Mouse (Mus musculus): ENCODE measurements around the gene Banf1. TPM values are rescaled to one million over a fixed set of nuclear protein-coding genes. Genes with fewer than 3 reads are reported as not detected.

Banf1 gene
- polyA plus RNA-seq, 1 experiment from 2014 or later: 344 TPM

GRCm38 (mm10) chr19:5345297-5346131 is 21.5 kb downstream of the Banf1 start:
- Histone ChIP-seq H3K4me2 (replicated peaks) (no peak overlapping the region), H3K36me3 (no peaks in the 10 kb centered on the region), H3K9ac (no peak overlapping the region), H3K9me3 (no peaks in the 10 kb centered on the region), H3K27me3 (replicated peaks) (no peaks in the 10 kb centered on the region), H3K4me3 (no peak overlapping the region), H3K4me1 (peaks cover 6% of the 10 kb centered on the region), H3K27ac (no peak overlapping the region)
- 77% methylated on average over 6 of the region's 6 CpGs for WGBS
- no peak for ATAC-seq (ENCODE audit: low FRiP score, low read depth)

- Histone ChIP-seq H3K4me3 (no peak overlapping the region), H3K27me3 (replicated peaks) (no peaks in the 10 kb centered on the region), H3K4me2 (replicated peaks) (no peak overlapping the region), H3K9me3 (no peaks in the 10 kb centered on the region), H3K36me3 (no peaks in the 10 kb centered on the region), H3K9ac (no peak overlapping the region), H3K4me1 (no peaks in the 10 kb centered on the region), H3K27ac (no peak overlapping the region)
- no peak for ATAC-seq (ENCODE audit: low FRiP score, low read depth)
- WGBS: 94% methylated on average over 7 of the region's 7 CpGs
Measured at GRCm38 (mm10) chr19:5341360-5341759, 25.6 kb downstream of the Banf1 start.

GRCm38 (mm10) chr19:5337975-5338374 is 29.0 kb downstream of the Banf1 start:
- Histone ChIP-seq H3K4me1 (no peaks in the 10 kb centered on the region), H3K9me3 (no peaks in the 10 kb centered on the region), H3K27me3 (replicated peaks) (no peaks in the 10 kb centered on the region), H3K36me3 (no peaks in the 10 kb centered on the region), H3K27ac (no peak overlapping the region), H3K9ac (no peak overlapping the region), H3K4me2 (replicated peaks) (no peak overlapping the region), H3K4me3 (no peak overlapping the region)
- no peak for ATAC-seq (ENCODE audit: low FRiP score, low read depth)
- 21% methylated on average over 5 of the region's 5 CpGs for WGBS

GRCm38 (mm10) chr19:5335441-5335840 is 31.5 kb downstream of the Banf1 start, which contains the start of gene Catsper1:
Gene Catsper1 (plus strand): TSS chr19:5335741.
- no peaks in the 10 kb centered on the region for H3K4me1 ChIP-seq
- H3K4me3 ChIP-seq: no peak within 1 kb of the TSS
- no peaks in the 10 kb centered on the region for H3K27me3 ChIP-seq (replicated peaks)
- ATAC-seq (ENCODE audit: low FRiP score, low read depth): no peak
- H3K9me3 ChIP-seq: no peaks in the 10 kb centered on the region
- H3K36me3 ChIP-seq: no peaks in the 10 kb centered on the region
- no peak within 1 kb of the TSS for H3K27ac ChIP-seq
- no peak within 1 kb of the TSS for H3K4me2 ChIP-seq (replicated peaks)
- H3K9ac ChIP-seq: no peak within 1 kb of the TSS
- WGBS: 86% methylated on average over 6 of the region's 6 CpGs

- no peak overlapping the region for H3K4me2 ChIP-seq (replicated peaks)
- H3K27me3 ChIP-seq (replicated peaks): no peaks in the 10 kb centered on the region
- ATAC-seq (ENCODE audit: low FRiP score, low read depth): no peak
- no peak overlapping the region for H3K9ac ChIP-seq
- no peak overlapping the region for H3K4me3 ChIP-seq
- H3K9me3 ChIP-seq: no peaks in the 10 kb centered on the region
- H3K4me1 ChIP-seq: no peaks in the 10 kb centered on the region
- WGBS: 81% methylated on average over 5 of the region's 5 CpGs
- H3K36me3 ChIP-seq: no peaks in the 10 kb centered on the region
- H3K27ac ChIP-seq: no peak overlapping the region
Measured at GRCm38 (mm10) chr19:5334741-5335140, 32.2 kb downstream of the Banf1 start.

- H3K36me3 ChIP-seq: no peaks in the 10 kb centered on the region
Measured at GRCm38 (mm10) chr19:5327970-5328369, 39.0 kb downstream of the Banf1 start.

GRCm38 (mm10) chr19:5323801-5324200 is 43.2 kb downstream of the Banf1 start:
- no peak overlapping the region for H3K4me2 ChIP-seq (replicated peaks)
- no peak overlapping the region for H3K27ac ChIP-seq
- H3K4me3 ChIP-seq: no peak overlapping the region
- H3K27me3 ChIP-seq (replicated peaks): no peaks in the 10 kb centered on the region
- H3K9ac ChIP-seq: no peak overlapping the region
- ATAC-seq (ENCODE audit: low FRiP score, low read depth): no peak
- 65% methylated on average over 17 of the region's 17 CpGs for WGBS
- no peaks in the 10 kb centered on the region for H3K36me3 ChIP-seq
- H3K9me3 ChIP-seq: no peaks in the 10 kb centered on the region
- no peaks in the 10 kb centered on the region for H3K4me1 ChIP-seq

More at GRCm38 (mm10) chr19:5327970-5328369, 39.0 kb downstream of the Banf1 start:
- no peaks in the 10 kb centered on the region for H3K4me1 ChIP-seq
- no peaks in the 10 kb centered on the region for H3K9me3 ChIP-seq
- no peak overlapping the region for H3K4me2 ChIP-seq (replicated peaks)
- no peak for ATAC-seq (ENCODE audit: low FRiP score, low read depth)
- no peak overlapping the region for H3K4me3 ChIP-seq
- H3K9ac ChIP-seq: no peak overlapping the region
- no peaks in the 10 kb centered on the region for H3K27me3 ChIP-seq (replicated peaks)
- no peak overlapping the region for H3K27ac ChIP-seq
- 80% methylated on average over 19 of the region's 19 CpGs for WGBS

Other genes with a start within 250 kb of the Banf1 start
- 62.6 and 63.1 TPM in 2 replicates for gene Klc2, start 248.6 kb downstream of the Banf1 start, polyA plus RNA-seq (2016; fragmentation: Nextera tagmentation; extraction: Ambion mirVana)
- gene Pacs1, start 94.0 kb downstream of the Banf1 start, polyA plus RNA-seq (2016; fragmentation: Nextera tagmentation; extraction: Ambion mirVana): 28.9 and 35.0 TPM in 2 replicates
- gene Sf3b2, start 71.7 kb downstream of the Banf1 start, polyA plus RNA-seq (2016; fragmentation: Nextera tagmentation; extraction: Ambion mirVana): 351 and 381 TPM in 2 replicates
- 18.6 and 19.4 TPM in 2 replicates for gene Gal3st3, start 68.8 kb downstream of the Banf1 start, polyA plus RNA-seq (2016; fragmentation: Nextera tagmentation; extraction: Ambion mirVana)
- not detected in 2 replicates for gene Catsper1, start 31.4 kb downstream of the Banf1 start, polyA plus RNA-seq (2016; fragmentation: Nextera tagmentation; extraction: Ambion mirVana)
- gene Cst6, start 17.6 kb downstream of the Banf1 start, polyA plus RNA-seq (2016; fragmentation: Nextera tagmentation; extraction: Ambion mirVana): 3.9 and 4.1 TPM in 2 replicates
- 69.7 and 70.9 TPM in 2 replicates for gene Eif1ad, start 427 bp downstream of the Banf1 start, polyA plus RNA-seq (2016; fragmentation: Nextera tagmentation; extraction: Ambion mirVana)
- 110 and 112 TPM in 2 replicates for gene Sart1, start 21.5 kb upstream of the Banf1 start, polyA plus RNA-seq (2016; fragmentation: Nextera tagmentation; extraction: Ambion mirVana)
- 0.24 and 0.25 TPM in 2 replicates for gene Tsga10ip, start 35.4 kb upstream of the Banf1 start, polyA plus RNA-seq (2016; fragmentation: Nextera tagmentation; extraction: Ambion mirVana)
- 270 and 298 TPM in 2 replicates for gene Drap1, start 57.8 kb upstream of the Banf1 start, polyA plus RNA-seq (2016; fragmentation: Nextera tagmentation; extraction: Ambion mirVana)
- gene AI837181, start 58.0 kb upstream of the Banf1 start, polyA plus RNA-seq (2016; fragmentation: Nextera tagmentation; extraction: Ambion mirVana): 61.2 and 65.4 TPM in 2 replicates
- gene Fosl1, start 80.4 kb upstream of the Banf1 start, polyA plus RNA-seq (2016; fragmentation: Nextera tagmentation; extraction: Ambion mirVana): not detected in 2 replicates
- gene Ccdc85b, start 90.7 kb upstream of the Banf1 start, polyA plus RNA-seq (2016; fragmentation: Nextera tagmentation; extraction: Ambion mirVana): 12.9 and 13.0 TPM in 2 replicates
- 142 and 145 TPM in 2 replicates for gene Fibp, start 93.4 kb upstream of the Banf1 start, polyA plus RNA-seq (2016; fragmentation: Nextera tagmentation; extraction: Ambion mirVana)
- 3.3 and 4.2 TPM in 2 replicates for gene Ctsw, start 101.3 kb upstream of the Banf1 start, polyA plus RNA-seq (2016; fragmentation: Nextera tagmentation; extraction: Ambion mirVana)
- gene Efemp2, start 106.8 kb upstream of the Banf1 start, polyA plus RNA-seq (2016; fragmentation: Nextera tagmentation; extraction: Ambion mirVana): 58.3 and 60.3 TPM in 2 replicates
- 44.6 and 47.9 TPM in 2 replicates for gene Mus81, start 121.2 kb upstream of the Banf1 start, polyA plus RNA-seq (2016; fragmentation: Nextera tagmentation; extraction: Ambion mirVana)
- 3,361 and 3,377 TPM in 2 replicates for gene Cfl1, start 123.3 kb upstream of the Banf1 start, polyA plus RNA-seq (2016; fragmentation: Nextera tagmentation; extraction: Ambion mirVana)
- gene 1700020D05Rik, start 136.6 kb upstream of the Banf1 start, polyA plus RNA-seq (2016; fragmentation: Nextera tagmentation; extraction: Ambion mirVana): 0.32 and 0.46 TPM in 2 replicates
- gene Snx32, start 143.4 kb upstream of the Banf1 start, polyA plus RNA-seq (2016; fragmentation: Nextera tagmentation; extraction: Ambion mirVana): 43.1 and 47.1 TPM in 2 replicates
- gene Ovol1, start 193.5 kb upstream of the Banf1 start, polyA plus RNA-seq (2016; fragmentation: Nextera tagmentation; extraction: Ambion mirVana): 0.29 and 0.32 TPM in 2 replicates
- 2.5 and 2.8 TPM in 2 replicates for gene Ap5b1, start 200.9 kb upstream of the Banf1 start, polyA plus RNA-seq (2016; fragmentation: Nextera tagmentation; extraction: Ambion mirVana)
- 140 and 148 TPM in 2 replicates for gene Rnaseh2c, start 234.7 kb upstream of the Banf1 start, polyA plus RNA-seq (2016; fragmentation: Nextera tagmentation; extraction: Ambion mirVana)
- 67.4 and 73.3 TPM in 2 replicates for gene Kat5, start 243.1 kb upstream of the Banf1 start, polyA plus RNA-seq (2016; fragmentation: Nextera tagmentation; extraction: Ambion mirVana)